Mouse (Mus musculus) heart, postnatal 0 days (tissue): ENCODE measurements around the gene Cstb.

ENCODE experiments used
- CTCF ChIP-seq: IDR thresholded peaks from 2 replicates; pipeline ENCODE4 v1.5.1; 2016; ENCODE audit warnings: antibody characterized with exemption, control low read depth, low read depth
- EP300 ChIP-seq: IDR thresholded peaks from 2 replicates; pipeline ENCODE4 v1.6.1; 2016; ENCODE audit warnings: antibody characterized with exemption, low read depth

DNA sequence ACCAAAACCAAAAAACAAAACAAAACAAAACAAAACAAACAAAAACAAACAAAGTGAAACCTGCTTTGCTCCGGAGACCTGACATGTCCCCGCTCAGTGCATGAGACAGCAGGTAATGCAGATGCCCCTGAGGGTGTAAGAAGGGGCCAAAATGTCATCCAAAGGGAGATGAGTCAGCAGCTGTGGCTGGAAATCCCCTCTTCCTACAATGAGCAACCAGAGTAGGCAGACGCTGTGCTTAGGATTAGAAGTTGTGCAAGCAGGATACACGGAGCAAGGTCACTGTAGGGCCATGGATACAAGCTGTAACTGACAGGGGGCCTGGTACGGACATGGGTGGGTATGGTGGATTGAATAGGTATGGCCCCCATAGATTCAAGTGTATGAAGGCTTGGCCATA, 3.7 kb downstream of the Cstb start:
- no peak for TF ChIP-seq CTCF
- no peak for TF ChIP-seq EP300
